Mouse (Mus musculus) neural tube, embryonic 10.5 days (tissue): ENCODE results near the gene Mcm9.
"Not testable (repeated sequence)": the region's sequence is repeated elsewhere in the genome, so short reads cannot be mapped to it uniquely, and the experiment has no call there.

ENCODE experiments used
- DNase-seq: peaks from one replicate; pipeline ENCODE4 v3.0.0-alpha.2; 2017; ENCODE audit warnings: low spot score; ENCODE audit errors: extremely low spot score

The Mcm9 gene

DNA sequence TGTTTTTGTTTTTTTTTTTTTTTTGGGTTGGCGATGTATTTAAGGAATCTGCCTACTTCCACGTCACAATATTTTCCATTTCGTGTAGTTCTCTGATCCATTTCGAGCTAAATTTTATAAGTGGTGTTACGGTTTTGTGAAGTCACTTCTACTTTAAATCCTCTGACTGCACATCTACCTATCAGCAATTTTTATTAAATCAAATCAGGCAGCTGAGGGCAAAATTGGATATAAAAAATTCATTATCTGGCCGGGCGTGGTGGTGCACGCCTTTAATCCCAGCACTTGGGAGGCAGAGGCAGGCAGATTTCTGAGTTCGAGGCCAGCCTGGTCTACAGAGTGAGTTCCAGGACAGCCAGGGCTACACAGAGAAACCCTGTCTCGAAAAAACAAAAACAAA lies at the start of gene Mcm9:
TSS of gene Mcm9 (minus strand) at position 101 of the 400 bp plus-strand sequence.
- not testable (repeated sequence) for DNase-seq

DNA sequence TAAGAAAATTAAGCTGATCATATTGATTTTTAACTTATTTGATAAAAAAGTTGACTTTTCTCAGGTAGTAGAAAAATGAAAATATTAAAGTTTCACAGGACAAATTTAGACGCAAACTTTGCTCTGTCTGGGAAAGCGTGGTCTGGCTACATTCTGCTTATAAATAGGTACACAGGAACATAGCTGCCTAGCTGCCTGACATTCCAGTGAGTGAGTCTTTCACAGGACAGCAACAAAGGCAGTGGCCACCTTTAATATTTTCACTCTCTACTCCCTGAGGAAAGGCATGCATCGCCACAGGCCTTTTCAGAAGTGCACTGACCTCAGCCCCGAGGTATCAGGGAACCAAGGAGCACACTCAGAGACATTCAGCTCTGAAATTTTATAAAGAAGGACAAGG lies 31.5 kb upstream of the Mcm9 start:
- DNase-seq: no peak

- not testable (repeated sequence) for DNase-seq
Observed at GRCm38 (mm10) chr10:53654239-53654638, 24.0 kb upstream of the Mcm9 start.

DNA sequence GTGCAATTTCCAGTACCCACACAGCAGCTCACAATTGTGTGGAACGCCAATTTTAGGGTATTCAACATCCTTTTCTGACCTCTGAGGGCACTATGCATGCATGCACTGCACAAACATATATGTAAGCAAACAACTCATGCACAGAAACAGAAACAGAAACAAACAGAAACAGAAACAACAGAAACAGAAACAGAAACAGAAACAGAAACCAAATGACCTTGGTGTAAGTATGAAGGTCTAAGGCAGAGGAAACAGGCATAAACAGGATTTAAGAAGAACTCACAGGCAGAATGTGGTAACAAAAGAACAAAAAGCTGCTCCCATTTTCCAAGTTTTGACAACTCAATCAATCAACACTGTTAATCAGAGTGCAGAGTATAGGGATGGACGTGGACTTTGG lies 20.4 kb upstream of the Mcm9 start:
- DNase-seq: no peak

GRCm38 (mm10) chr10:53641507-53641906 lies 11.3 kb upstream of the Mcm9 start:
- DNase-seq: no peak

DNA sequence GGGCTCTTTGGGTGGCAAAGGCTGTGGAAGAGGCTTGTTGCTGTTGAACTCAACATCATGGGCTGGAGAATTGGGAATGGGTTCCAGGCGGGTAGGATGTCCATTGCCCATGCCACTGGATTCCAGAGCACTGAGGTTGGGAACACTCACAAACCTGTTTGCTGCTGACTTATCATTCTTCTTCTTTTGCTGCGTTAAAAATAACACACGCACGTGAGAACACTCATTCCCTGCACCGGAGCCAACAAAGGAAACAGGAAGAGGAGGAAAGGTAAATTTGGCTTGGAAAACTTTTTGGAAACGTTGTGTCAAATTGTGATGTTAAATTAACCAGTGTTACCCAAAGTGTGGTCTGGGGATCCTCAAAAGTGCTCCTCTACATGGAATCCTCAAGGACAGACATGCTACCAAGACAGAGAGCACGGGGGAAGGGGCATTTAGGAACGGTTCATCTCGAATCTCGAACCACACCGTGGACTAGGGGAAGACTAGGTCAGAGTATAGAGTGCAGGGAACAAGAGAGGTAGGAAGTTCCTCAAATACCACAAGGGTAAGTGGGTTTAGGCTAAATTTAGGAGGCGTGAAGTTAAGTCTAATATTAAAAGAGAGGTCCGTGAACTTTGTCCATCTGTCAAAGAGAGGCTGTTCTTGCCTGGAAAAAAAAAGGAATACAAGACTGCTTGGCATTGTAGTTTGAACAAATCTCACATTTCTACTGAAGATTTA lies 5.2 kb upstream of the Mcm9 start:
- DNase-seq: no peak

DNA sequence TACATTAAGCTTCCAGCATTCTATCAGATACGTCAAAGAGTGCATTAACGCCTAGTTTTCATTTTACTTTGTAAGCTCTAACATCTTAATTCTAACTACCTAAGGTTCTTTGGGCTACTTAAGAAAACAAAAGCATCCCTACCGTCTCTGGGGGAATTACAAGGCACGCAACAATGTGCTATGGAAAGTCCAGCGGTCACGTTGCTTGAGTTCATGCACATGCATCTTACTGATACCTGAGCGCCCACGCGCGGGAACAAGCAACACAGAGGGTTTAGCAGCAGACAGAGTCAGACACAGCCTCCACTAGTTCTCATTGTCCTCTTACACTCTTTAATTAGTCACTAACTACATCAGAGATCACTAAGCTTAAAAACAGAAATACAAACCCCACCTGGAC lies 3.9 kb upstream of the Mcm9 start:
- no peak for DNase-seq

- peak; percentile 97 for DNase-seq
Observed at GRCm38 (mm10) chr10:53629918-53630250, 355 bp downstream of the Mcm9 start.

GRCm38 (mm10) chr10:53629247-53629917 lies 857 bp downstream of the Mcm9 start:
- DNase-seq: peak; percentile 86

DNA sequence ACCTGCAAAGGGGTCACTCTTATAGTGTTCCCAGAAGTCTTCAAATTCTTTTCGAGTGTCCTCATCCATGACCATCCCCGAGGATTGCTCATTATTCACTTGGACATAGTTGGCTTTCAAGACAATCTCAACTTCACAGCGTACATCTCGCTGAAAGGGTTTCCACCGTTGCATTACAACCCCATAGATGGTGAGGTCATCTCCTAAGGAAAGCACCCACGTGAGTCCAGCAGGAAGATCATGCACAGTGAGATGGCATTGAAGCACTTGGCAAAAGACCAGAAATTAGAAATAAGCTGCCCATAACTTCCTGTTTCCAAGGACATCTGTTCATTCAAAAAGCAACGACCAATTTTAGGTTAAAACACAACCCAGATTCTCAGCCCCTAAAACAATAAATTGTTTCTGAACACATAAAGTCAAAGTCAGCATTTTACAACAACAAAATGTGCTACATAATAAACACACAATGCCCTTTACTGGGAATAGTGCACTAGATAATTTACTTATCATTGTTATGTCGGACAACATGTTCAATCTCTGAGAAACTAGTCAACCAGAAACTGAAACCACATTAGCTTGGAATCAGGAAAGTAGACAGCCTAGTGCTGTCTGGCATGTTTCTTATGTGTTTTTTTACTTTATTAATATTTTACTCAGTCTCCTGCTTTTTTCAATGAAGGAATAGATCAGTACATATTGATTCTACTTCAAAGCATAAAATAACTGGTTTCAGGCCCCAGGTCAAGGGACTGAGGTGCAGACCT lies 14.2 kb downstream of the Mcm9 start:
- DNase-seq: no peak

- DNase-seq: no peak
Observed at GRCm38 (mm10) chr10:53613955-53614354, 16.3 kb downstream of the Mcm9 start.

- DNase-seq: no peak
Observed at GRCm38 (mm10) chr10:53612172-53612571, 18.1 kb downstream of the Mcm9 start.

- no peak for DNase-seq
Observed at GRCm38 (mm10) chr10:53608274-53608673, 22.0 kb downstream of the Mcm9 start.

- no peak for DNase-seq
Observed at GRCm38 (mm10) chr10:53605328-53605727, 24.9 kb downstream of the Mcm9 start.

DNA sequence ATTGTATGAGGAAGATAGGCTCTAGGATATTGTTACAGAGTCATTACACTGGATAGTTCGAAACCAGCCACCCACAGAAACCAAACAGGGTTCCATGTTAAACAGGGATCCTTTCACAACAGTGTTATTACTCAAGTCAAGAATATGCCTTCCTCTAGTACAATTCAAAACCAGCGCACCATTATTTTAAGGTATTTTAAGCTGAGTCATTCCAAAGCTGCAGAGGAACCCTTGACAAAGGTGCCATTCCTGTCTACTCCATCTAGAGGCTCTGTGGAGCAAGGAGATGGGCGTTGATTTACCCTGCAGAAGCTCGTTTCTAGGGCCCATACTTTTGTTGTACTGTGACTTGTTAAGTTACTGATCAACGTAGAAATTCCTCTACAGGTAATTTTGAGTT lies 31.4 kb downstream of the Mcm9 start:
- DNase-seq: no peak

- peak; percentile 73 for DNase-seq
Observed at GRCm38 (mm10) chr10:53597121-53597881, 32.9 kb downstream of the Mcm9 start.

GRCm38 (mm10) chr10:53596677-53597120 lies 33.5 kb downstream of the Mcm9 start, which contains the start of gene Asf1a:
Gene Asf1a, plus strand, starts transcription at chr10:53596757.
- DNase-seq: peak; percentile 95

- DNase-seq: no peak
Observed at GRCm38 (mm10) chr10:53595744-53596676, 34.2 kb downstream of the Mcm9 start.

GRCm38 (mm10) chr10:53585777-53586176 lies 44.5 kb downstream of the Mcm9 start:
- DNase-seq: no peak

GRCm38 (mm10) chr10:53581087-53581486 lies 49.2 kb downstream of the Mcm9 start:
- DNase-seq: no peak
